Mouse (Mus musculus) neural tube, embryonic 15.5 days (tissue): ENCODE results near the gene Mfsd4b4. TPM values are rescaled to one million over a fixed set of nuclear protein-coding genes. Genes with fewer than 3 reads are reported as not detected.
"Not testable (repeated sequence)": the region's sequence is repeated elsewhere in the genome, so short reads cannot be mapped to it uniquely, and the experiment has no call there.

Source experiments
- ATAC-seq: fragments of 200-750 bp; cut with Nextera tagmentation; 2 replicates; pipeline ENCODE4 v1.8.0; 2017; ENCODE audit warnings: mild to moderate bottlenecking, moderate TSS enrichment, moderate library complexity; ENCODE audit not compliant: low FRiP score
- H3K27ac ChIP-seq: fragments of 300-500 bp; sonication (generic); replicated peaks from 2 replicates; pipeline ENCODE4 v1.5.1; 2015; ENCODE audit warnings: mild to moderate bottlenecking, inconsistent platforms
- H3K27me3 ChIP-seq: fragments of 300-500 bp; sonication (generic); replicated peaks from 2 replicates; pipeline ENCODE4 v1.6.1; 2015; ENCODE audit warnings: inconsistent platforms
- H3K36me3 ChIP-seq: fragments of 300-500 bp; sonication (generic); 2 replicates; pipeline ENCODE4 v1.6.1; 2015; ENCODE audit warnings: inconsistent platforms
- H3K4me1 ChIP-seq: fragments of 300-500 bp; sonication (generic); 2 replicates; pipeline ENCODE4 v1.6.1; 2015; ENCODE audit warnings: inconsistent platforms
- H3K4me2 ChIP-seq: fragments of 300-500 bp; sonication (generic); 2 replicates; pipeline ENCODE4 v1.6.1; 2015; ENCODE audit warnings: inconsistent platforms, mild to moderate bottlenecking, moderate library complexity
- H3K4me3 ChIP-seq: fragments of 300-500 bp; sonication (generic); replicated peaks from 2 replicates; pipeline ENCODE4 v1.5.1; 2015; ENCODE audit warnings: mild to moderate bottlenecking, inconsistent platforms
- H3K9ac ChIP-seq: fragments of 300-500 bp; sonication (generic); replicated peaks from 2 replicates; pipeline ENCODE4 v1.6.1; 2015; ENCODE audit warnings: mild to moderate bottlenecking, inconsistent platforms
- H3K9me3 ChIP-seq: fragments of 300-500 bp; sonication (generic); replicated peaks from 2 replicates; pipeline ENCODE4 v1.6.1; 2016; ENCODE audit warnings: inconsistent platforms
- WGBS: fragments of 180-500 bp; shearing (Covaris S2); methylation state at CpG from one replicate; pipeline ENCODE4 v1.1.7; 2015; ENCODE audit warnings: mixed read lengths; 5-methylcytosine and 5-hydroxymethylcytosine counted together
- polyA plus RNA-seq: library from polyadenylated mRNA; unstranded; fragments of >200 nt; fragmentation: Nextera tagmentation; extraction: Ambion mirVana; gene quantifications from 2 replicates; pipeline ENCODE4 v1.2.1, GENCODE M21; 2015

Mfsd4b4 gene
- 3.1 and 3.6 TPM in 2 replicates for polyA plus RNA-seq

DNA sequence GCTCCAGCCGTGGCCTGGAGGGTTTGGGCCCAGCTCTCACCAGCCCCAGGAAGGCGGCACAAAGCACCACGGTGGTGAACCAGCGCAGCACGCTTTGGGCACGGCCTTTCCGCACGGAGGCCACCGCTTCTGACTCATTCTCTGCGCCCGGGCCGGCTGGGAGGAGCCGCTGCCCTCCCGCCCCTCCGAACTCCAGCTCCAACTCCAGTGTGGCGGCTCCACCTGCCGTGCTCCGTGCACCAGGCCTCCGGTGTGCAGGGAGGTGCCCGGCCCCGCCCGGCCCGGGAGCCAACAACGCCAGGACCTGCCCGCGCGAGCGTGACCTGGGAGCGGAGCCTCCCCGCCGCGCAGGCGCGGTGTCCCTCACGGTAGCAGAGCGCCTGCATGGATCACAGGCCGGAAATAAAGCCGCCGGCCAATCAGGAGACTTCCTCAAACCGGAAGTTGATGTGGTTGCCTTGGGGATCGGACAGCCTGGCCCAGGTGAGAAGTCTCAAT is at the start of gene Mfsd4b4:
Mfsd4b4 (minus strand) TSS at position 365 of the 498 bp plus-strand sequence.
- Histone ChIP-seq H3K4me1 (peaks cover 16% of the 10 kb centered on the region), H3K4me3 (peak within 1 kb of the TSS; percentile 70), H3K9ac (peak within 1 kb of the TSS; percentile 78), H3K27ac (peak within 1 kb of the TSS; percentile 87), H3K36me3 (no peaks in the 10 kb centered on the region), H3K9me3 (no peaks in the 10 kb centered on the region), H3K27me3 (no peaks in the 10 kb centered on the region), H3K4me2 (peak within 1 kb of the TSS; percentile 67)
- ATAC-seq: peak; percentile 98
- 2% methylated on average over 41 of the region's 41 CpGs for WGBS

DNA sequence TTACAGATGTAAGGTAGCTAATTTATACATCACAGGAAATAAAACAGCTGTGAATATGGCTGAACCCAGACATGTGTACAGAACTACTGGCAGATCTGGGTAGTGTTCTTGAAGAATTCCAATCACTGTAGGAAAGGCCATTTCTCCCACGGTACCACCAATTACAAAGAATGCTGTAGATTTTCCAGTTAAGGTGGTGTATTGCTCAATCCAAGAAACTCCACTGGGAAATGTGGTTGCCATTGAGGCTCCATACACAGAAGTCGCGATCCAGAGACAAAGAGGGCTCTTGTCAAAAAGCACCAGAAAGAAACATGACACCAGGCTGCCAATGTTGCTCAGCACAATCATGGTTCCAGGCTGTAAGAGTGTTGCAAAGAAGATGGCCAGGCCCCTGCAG is 48.2 kb upstream of the Mfsd4b4 start:
- not testable (repeated sequence) for H3K9me3 ChIP-seq, ATAC-seq, H3K27me3 ChIP-seq, H3K4me3 ChIP-seq, H3K4me1 ChIP-seq, H3K36me3 ChIP-seq, H3K9ac ChIP-seq, H3K27ac ChIP-seq, H3K4me2 ChIP-seq
- 83% methylated on average over 3 of the region's 3 CpGs for WGBS

DNA sequence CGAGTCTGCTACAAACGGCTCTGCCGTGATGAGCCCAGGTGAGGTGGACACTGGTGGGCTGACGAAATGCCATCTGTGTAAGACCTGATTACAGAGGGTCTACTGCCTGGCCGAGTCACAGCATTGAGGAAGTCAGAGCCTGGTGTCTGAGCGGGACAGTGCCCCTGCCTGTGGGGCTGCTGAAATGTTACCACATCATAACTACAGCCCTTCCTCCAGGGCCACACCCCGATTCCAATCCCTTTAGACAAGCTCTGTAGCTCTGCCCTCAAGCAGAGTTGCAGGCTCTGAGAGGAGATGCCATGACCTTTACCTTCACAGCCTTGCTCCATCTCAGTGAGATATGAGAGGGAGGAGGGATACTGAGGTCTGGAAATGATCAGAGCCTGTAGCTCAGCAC is 37.5 kb upstream of the Mfsd4b4 start:
- H3K4me1 ChIP-seq: no peaks in the 10 kb centered on the region
- H3K36me3 ChIP-seq: no peaks in the 10 kb centered on the region
- H3K9me3 ChIP-seq: no peaks in the 10 kb centered on the region
- no peak overlapping the region for H3K9ac ChIP-seq
- 77% methylated on average over 7 of the region's 7 CpGs for WGBS
- no peak overlapping the region for H3K27ac ChIP-seq
- H3K4me3 ChIP-seq: no peak overlapping the region
- H3K4me2 ChIP-seq: no peak overlapping the region
- ATAC-seq: no peak
- no peaks in the 10 kb centered on the region for H3K27me3 ChIP-seq

DNA sequence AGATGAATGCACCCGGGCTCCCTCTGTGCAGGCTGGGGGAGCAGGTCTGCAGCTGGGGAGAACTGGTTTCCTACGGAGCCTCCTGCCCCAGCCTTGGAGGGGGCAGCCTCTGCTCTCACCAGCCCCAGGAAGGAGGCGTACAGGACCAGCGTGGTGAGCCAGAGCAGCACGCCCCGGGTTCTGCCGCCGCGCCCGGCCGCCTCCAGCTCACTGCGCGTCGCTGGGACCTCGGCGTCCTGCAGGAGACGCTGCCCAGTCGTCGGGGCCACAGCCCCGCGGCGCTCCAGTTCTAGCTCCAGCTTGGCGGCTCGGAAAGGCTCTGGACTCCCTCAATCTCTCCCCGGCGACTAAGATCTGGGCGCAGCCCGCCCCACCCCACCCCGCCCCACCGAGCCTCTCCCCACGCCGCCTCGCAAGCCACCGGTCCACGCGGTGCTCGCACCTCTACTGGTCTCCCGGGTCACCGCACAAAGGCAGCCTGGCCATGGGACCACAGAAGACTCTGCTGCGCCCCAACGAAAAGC is 27.6 kb upstream of the Mfsd4b4 start, which contains the start of gene Mfsd4b2:
Mfsd4b2 (minus strand) TSS at position 308 of the 524 bp plus-strand sequence.
- H3K4me1 ChIP-seq: peaks cover 8% of the 10 kb centered on the region; the same call in 1 of the 2 replicates
- H3K4me2 ChIP-seq: peak within 1 kb of the TSS; percentile 75
- no peaks in the 10 kb centered on the region for H3K9me3 ChIP-seq
- peak within 1 kb of the TSS; percentile 39 for H3K4me3 ChIP-seq
- H3K9ac ChIP-seq: peak within 1 kb of the TSS; percentile 21
- no peaks in the 10 kb centered on the region for H3K36me3 ChIP-seq
- ATAC-seq: peak; percentile 66; the same call in 1 of the 2 replicates
- no peak within 1 kb of the TSS for H3K27ac ChIP-seq
- peaks cover 20% of the 10 kb centered on the region for H3K27me3 ChIP-seq
- 0% methylated on average over 29 of the region's 41 CpGs for WGBS

DNA sequence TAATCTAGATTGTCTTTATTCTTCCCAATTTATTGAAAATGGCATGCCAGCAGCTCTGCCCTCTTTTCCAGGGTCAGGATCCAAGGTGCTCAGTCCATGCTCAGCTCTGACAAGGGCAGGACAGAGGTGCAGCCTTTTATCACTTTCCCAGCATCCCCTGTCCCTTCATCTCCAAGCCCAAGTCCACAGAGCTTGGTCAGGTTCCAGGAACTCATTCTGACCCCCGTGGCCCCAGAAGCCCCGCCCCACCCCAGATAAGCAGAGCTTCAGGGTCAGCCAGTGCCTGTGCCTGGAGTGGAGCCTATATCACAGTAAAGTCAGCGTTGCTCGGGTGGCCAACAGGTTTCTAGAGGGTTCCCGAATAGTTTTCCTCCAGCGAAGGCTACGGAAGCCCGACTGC is 25.5 kb upstream of the Mfsd4b4 start:
- WGBS: 76% methylated on average over 8 of the region's 8 CpGs

DNA sequence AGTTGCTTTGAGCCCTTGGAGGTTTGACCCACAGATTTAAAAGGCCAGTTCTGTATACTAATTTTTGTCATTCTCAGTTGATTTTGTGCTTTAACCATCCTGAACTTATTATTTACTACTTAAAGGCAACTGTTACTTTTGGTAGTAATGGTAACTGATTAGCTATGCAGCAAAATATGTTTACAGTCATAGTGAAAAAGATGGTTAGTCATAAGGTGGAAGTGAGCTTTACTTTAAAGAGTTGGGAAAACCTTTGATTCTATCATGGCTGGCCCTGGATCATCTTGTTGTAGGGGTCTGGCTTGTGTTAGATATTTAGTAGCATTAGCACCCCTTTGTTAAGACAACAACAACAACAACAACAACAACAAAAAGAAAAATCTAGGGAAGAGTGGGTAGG is 13.6 kb upstream of the Mfsd4b4 start:
- no peak overlapping the region for H3K4me3 ChIP-seq

More for the DNA sequence above, 25.5 kb upstream of the Mfsd4b4 start:
- H3K36me3 ChIP-seq, H3K4me1 ChIP-seq, H3K27ac ChIP-seq, H3K4me2 ChIP-seq, ATAC-seq, H3K9ac ChIP-seq, H3K9me3 ChIP-seq, H3K4me3 ChIP-seq: not testable (repeated sequence)
- peaks cover 20% of the 10 kb centered on the region for H3K27me3 ChIP-seq

DNA sequence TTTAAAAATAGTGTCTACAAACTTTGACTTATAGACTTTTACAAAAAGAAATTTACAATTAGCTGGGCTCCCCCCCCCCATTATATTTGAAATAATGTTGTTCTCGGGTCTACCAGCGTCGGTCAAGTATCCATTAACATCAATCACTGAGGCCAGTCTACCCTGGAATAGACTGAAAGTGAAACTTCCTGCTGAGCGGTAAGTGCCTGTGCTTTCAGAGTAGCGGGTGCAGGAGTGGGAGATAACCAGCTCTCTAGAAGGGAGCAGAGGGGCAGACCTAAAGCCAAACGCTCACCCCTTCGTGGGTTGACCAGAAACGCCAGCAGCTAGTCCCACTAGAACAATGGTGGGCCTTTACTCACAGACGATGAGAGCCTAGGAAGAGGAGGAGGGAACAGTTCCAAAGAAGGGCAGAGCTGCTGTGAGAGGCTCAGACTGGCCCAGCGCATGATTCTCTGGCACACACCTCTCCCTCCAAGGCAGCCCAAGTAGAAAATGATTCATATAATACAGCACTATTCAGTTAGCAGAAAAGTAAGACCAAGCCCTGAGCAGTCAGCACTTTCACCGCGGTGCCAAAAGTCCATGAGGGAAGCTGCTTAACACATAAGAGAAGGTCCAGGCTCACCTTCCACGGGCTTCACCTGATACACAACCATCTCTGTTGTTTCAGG is 9.9 kb upstream of the Mfsd4b4 start:
- no peak for ATAC-seq
- Histone ChIP-seq H3K9ac (no peak overlapping the region), H3K36me3 (no peaks in the 10 kb centered on the region), H3K27me3 (no peaks in the 10 kb centered on the region), H3K9me3 (no peaks in the 10 kb centered on the region), H3K4me3 (no peak overlapping the region), H3K4me1 (no peaks in the 10 kb centered on the region), H3K4me2 (no peak overlapping the region), H3K27ac (no peak overlapping the region)
- 60% methylated on average over 13 of the region's 13 CpGs for WGBS

More for the DNA sequence above, 13.6 kb upstream of the Mfsd4b4 start:
- Histone ChIP-seq H3K4me1 (no peaks in the 10 kb centered on the region), H3K27me3 (no peaks in the 10 kb centered on the region), H3K27ac (no peak overlapping the region), H3K36me3 (no peaks in the 10 kb centered on the region), H3K9me3 (no peaks in the 10 kb centered on the region), H3K4me2 (no peak overlapping the region), H3K9ac (no peak overlapping the region)
- ATAC-seq: no peak

DNA sequence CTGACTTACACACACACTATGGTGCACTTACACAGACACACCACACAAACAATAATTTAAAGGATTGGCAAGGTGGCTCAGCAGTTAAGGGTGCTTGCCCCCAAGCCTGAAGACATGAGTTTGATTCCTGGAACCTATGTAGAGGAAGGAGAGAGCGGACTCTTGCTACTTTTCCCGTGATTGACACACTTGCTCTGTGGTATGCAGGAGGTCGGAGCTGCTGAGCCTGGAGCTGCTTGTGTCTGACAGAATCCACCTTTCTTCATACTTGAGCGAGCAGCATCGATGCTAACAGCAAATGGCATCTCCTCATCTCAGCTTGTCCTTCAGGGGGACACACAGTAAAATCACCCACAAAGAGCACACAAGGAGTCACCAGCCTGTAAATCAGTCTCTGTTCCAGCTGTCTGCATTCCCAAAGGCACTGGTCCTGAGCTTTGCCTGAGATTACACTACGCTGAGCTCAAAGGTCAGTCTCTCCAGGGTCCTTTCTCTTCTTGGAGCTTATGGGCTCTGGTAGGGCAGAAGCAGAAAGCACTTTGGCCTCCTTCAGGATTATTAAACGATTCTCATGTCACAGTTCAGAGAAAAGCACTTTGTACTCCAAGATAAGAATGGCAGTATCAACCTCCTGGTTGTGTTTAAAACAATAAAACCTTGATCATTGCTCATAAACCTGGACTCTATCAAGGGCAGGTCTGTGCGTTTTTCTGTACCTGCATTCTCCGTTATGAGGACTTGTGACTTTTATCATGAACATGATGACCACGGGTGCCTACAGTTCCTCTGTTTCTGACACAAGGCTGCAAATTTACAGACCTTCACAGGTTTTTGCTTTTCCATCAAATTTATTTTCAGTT is 8.0 kb upstream of the Mfsd4b4 start:
- Histone ChIP-seq H3K27me3 (no peaks in the 10 kb centered on the region), H3K4me2 (no peak overlapping the region), H3K4me1 (no peaks in the 10 kb centered on the region), H3K36me3 (no peaks in the 10 kb centered on the region), H3K9me3 (no peaks in the 10 kb centered on the region), H3K27ac (no peak overlapping the region), H3K9ac (no peak overlapping the region), H3K4me3 (no peak overlapping the region)
- WGBS: 78% methylated on average over 10 of the region's 10 CpGs
- ATAC-seq: no peak

DNA sequence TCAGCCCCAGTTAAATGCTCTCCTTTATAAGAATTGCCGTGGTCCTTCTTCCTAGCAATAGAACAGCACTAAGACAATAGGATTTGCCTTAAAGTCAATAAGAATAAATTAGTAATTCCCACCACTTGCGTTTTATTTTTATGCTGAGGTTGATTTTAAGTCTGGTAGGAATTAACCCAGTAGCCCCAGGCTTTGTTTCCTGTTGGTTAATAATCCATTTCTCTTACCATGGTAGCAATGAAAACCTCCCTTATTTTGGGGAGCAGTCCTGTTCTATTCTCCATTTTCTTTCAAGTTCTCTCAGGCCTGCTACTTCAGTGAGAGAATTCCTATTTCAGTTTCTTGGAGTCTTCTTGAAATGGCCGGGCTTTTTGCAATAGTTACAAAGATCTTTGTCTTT is 5.2 kb upstream of the Mfsd4b4 start:
- Histone ChIP-seq H3K9me3 (no peaks in the 10 kb centered on the region), H3K27me3 (no peaks in the 10 kb centered on the region), H3K4me1 (peaks cover 6% of the 10 kb centered on the region), H3K36me3 (no peaks in the 10 kb centered on the region), H3K4me2 (no peak overlapping the region), H3K27ac (no peak overlapping the region), H3K4me3 (no peak overlapping the region), H3K9ac (no peak overlapping the region)
- no peak for ATAC-seq
- WGBS: 77% methylated on average over 3 of the region's 3 CpGs

DNA sequence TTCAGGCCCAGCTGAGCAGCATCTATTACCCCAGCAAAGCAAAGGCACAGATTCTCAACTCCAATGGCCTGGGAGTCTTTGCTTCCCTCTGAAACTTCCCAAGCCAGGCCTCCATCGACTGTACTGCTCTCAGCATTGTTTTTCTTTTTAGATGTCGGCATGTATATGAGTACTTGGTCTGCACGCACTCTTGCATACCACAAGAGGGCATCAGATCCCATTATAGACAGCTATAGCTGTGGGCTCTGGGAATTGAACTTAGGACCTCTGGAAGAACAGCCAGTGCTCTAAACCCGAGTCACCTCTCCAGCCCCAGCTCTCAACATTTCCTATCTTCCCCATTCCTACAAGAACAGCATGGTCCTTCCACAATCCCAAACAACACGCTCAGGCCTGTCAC is 2.5 kb downstream of the Mfsd4b4 start:
- peaks cover 3% of the 10 kb centered on the region; the same call in 1 of the 2 replicates for H3K36me3 ChIP-seq
- H3K27ac ChIP-seq: no peak overlapping the region
- no peak overlapping the region for H3K4me3 ChIP-seq
- peaks cover 16% of the 10 kb centered on the region for H3K4me1 ChIP-seq
- H3K27me3 ChIP-seq: no peaks in the 10 kb centered on the region
- no peak overlapping the region for H3K9ac ChIP-seq
- no peak overlapping the region for H3K4me2 ChIP-seq
- 90% methylated on average over 5 of the region's 5 CpGs for WGBS
- H3K9me3 ChIP-seq: no peaks in the 10 kb centered on the region
- ATAC-seq: no peak

DNA sequence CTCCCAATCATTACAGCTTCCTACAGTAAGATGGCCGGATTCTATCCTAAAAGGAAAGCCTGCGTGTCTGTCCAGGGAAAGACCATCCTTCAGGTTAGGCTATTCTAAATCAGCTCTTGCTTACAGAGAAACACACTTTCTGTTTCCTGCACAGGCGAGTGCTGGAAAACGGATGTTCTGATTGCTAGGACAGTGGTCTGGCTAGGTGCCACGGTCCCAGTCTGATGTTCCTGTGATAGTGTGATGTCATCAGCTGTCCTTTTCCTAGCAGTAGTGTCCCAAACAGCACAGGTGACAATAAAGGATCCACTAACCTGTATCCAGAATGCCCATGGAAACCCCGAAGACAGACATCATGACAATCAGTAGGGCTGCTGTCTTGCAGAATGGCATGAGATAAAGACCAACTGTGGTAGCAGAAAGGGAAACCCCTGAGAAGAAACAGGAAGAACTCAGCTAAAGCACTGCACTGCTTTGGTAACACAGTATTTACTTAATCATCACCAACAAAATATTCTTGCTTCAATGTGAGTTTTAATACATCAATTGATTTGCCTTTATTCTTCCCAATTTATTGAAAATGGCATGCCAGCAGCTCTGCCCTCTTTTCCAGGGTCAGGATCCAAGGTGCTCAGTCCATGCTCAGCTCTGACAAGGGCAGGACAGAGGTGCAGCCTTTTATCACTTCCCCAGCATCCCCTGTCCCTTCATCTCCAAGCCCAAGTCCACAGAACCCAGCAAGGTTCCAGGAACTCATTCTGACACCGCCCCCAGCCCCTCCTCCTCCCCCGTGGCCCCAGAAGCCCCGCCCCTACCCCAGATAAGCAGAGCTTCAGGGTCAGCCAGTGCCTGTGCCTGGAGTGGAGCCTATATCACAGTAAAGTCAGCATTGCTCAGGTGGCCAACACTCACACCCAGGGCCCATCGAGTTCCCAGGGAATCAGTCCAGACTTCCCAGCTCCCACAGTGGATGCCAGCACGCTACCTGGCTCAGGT is 5.0 kb downstream of the Mfsd4b4 start:
- 74% methylated on average over 11 of the region's 11 CpGs for WGBS
- H3K9ac ChIP-seq: no peak overlapping the region
- H3K27me3 ChIP-seq: no peaks in the 10 kb centered on the region
- peaks cover 12% of the 10 kb centered on the region; the same call in 1 of the 2 replicates for H3K36me3 ChIP-seq
- peaks cover 10% of the 10 kb centered on the region for H3K4me1 ChIP-seq
- no peak overlapping the region for H3K4me3 ChIP-seq
- no peak overlapping the region for H3K27ac ChIP-seq
- H3K9me3 ChIP-seq: no peaks in the 10 kb centered on the region
- no peak overlapping the region for H3K4me2 ChIP-seq
- ATAC-seq: no peak
